Mouse (Mus musculus) forebrain, embryonic 11.5 days (tissue): ENCODE data around the gene Grhl1. TPM values are rescaled to one million over a fixed set of nuclear protein-coding genes. Genes with fewer than 3 reads are reported as not detected.
"Not testable (repeated sequence)": the region's sequence is repeated elsewhere in the genome, so short reads cannot be mapped to it uniquely, and the experiment has no call there.

Experiments
- ATAC-seq: fragments of 200-750 bp; cut with Nextera tagmentation; replicated peaks from 2 replicates; pipeline ENCODE4 v1.8.0; 2017; ENCODE audit warnings: moderate TSS enrichment; ENCODE audit not compliant: low FRiP score
- DNase-seq: peaks from one replicate; pipeline ENCODE4 v3.0.0-alpha.2; 2017; ENCODE audit warnings: low spot score
- H3K27ac ChIP-seq: fragments of 300-500 bp; sonication (generic); 2 replicates; pipeline ENCODE4 v1.5.1; 2014; ENCODE audit warnings: low read depth, low read length
- H3K27me3 ChIP-seq: fragments of 300-500 bp; sonication (generic); 2 replicates; pipeline ENCODE4 v1.6.1; 2014; ENCODE audit warnings: mild to moderate bottlenecking, low read length, mixed read lengths; ENCODE audit not compliant: control insufficient read depth, insufficient read depth
- H3K36me3 ChIP-seq: fragments of 300-500 bp; sonication (generic); 2 replicates; pipeline ENCODE4 v1.6.1; 2014; ENCODE audit warnings: mild to moderate bottlenecking, low read length, moderate library complexity, mixed read lengths; ENCODE audit not compliant: control insufficient read depth, insufficient read depth
- H3K4me1 ChIP-seq: fragments of 300-500 bp; sonication (generic); replicated peaks from 2 replicates; pipeline ENCODE4 v1.6.1; 2014; ENCODE audit warnings: low read length, mixed read lengths; ENCODE audit not compliant: control insufficient read depth, insufficient read depth
- H3K4me2 ChIP-seq: fragments of 300-500 bp; sonication (generic); 2 replicates; pipeline ENCODE4 v1.6.1; 2014; ENCODE audit warnings: low read depth, mild to moderate bottlenecking, low read length, moderate library complexity, mixed read lengths; ENCODE audit not compliant: severe bottlenecking
- H3K4me3 ChIP-seq: fragments of 300-500 bp; sonication (generic); 2 replicates; pipeline ENCODE4 v1.5.1; 2014; ENCODE audit warnings: low read depth, low read length
- H3K9ac ChIP-seq: fragments of 300-500 bp; sonication (generic); 2 replicates; pipeline ENCODE4 v1.6.1; 2014; ENCODE audit warnings: low read length
- H3K9me3 ChIP-seq: fragments of 300-500 bp; sonication (generic); 2 replicates; pipeline ENCODE4 v1.6.1; 2016; ENCODE audit warnings: low read length, mixed read lengths; ENCODE audit not compliant: control insufficient read depth
- WGBS: fragments of 180-500 bp; shearing (Covaris S2); extraction: QIAGEN DNeasy Blood & Tissue Kit; methylation state at CpG from one replicate; pipeline ENCODE4 v1.1.7; 2014; 5-methylcytosine and 5-hydroxymethylcytosine counted together
- polyA plus RNA-seq: library from polyadenylated mRNA; unstranded; fragments of >200 nt; fragmentation: Nextera tagmentation; extraction: Ambion mirVana; gene quantifications from 2 replicates; pipeline ENCODE4 v1.2.1, GENCODE M21; 2014

Grhl1 gene
- polyA plus RNA-seq: 0.40 and 0.61 TPM in 2 replicates

GRCm38 (mm10) chr12:24571523-24572392 is at the start of gene Grhl1:
Grhl1 (plus strand) TSS chr12:24572283.
- H3K27me3 ChIP-seq: peaks cover 16% of the 10 kb centered on the region
- no peaks in the 10 kb centered on the region for H3K4me1 ChIP-seq
- H3K9me3 ChIP-seq: no peaks in the 10 kb centered on the region
- H3K4me2 ChIP-seq: peak within 1 kb of the TSS; percentile 88
- no peak within 1 kb of the TSS for H3K27ac ChIP-seq
- no peaks in the 10 kb centered on the region for H3K36me3 ChIP-seq
- H3K9ac ChIP-seq: peak within 1 kb of the TSS; percentile 55
- WGBS: 2% methylated on average over 44 of the region's 64 CpGs
- DNase-seq (peak; percentile 96), ATAC-seq (peak; percentile 100)
- H3K4me3 ChIP-seq: peak within 1 kb of the TSS; percentile 56

- not testable (repeated sequence) for DNase-seq, H3K27ac ChIP-seq, H3K4me3 ChIP-seq, H3K9me3 ChIP-seq, H3K27me3 ChIP-seq, ATAC-seq, H3K36me3 ChIP-seq, H3K9ac ChIP-seq, H3K4me1 ChIP-seq, H3K4me2 ChIP-seq
- 87% methylated on average over 7 of the region's 7 CpGs for WGBS
These were observed 47.0 kb upstream of the Grhl1 start for GRCm38 (mm10) chr12:24525065-24525464.

GRCm38 (mm10) chr12:24536390-24536789 is 35.7 kb upstream of the Grhl1 start:
- H3K9me3 ChIP-seq: no peaks in the 10 kb centered on the region
- 0 out of 2 replicates have a peak, but pooled peaks cover 2% of the 10 kb centered on the region for H3K4me1 ChIP-seq
- H3K27me3 ChIP-seq: no peaks in the 10 kb centered on the region
- 64% methylated on average over 5 of the region's 5 CpGs for WGBS
- H3K4me3 ChIP-seq: no peak overlapping the region
- DNase-seq (no peak), ATAC-seq (no peak)
- no peak overlapping the region for H3K27ac ChIP-seq
- no peak overlapping the region for H3K9ac ChIP-seq
- no peaks in the 10 kb centered on the region for H3K36me3 ChIP-seq
- H3K4me2 ChIP-seq: no peak overlapping the region

- Histone ChIP-seq H3K36me3 (no peaks in the 10 kb centered on the region), H3K9ac (no peak overlapping the region), H3K9me3 (no peaks in the 10 kb centered on the region), H3K4me2 (no peak overlapping the region), H3K27me3 (no peaks in the 10 kb centered on the region), H3K4me1 (0 out of 2 replicates have a peak, but pooled peaks cover 2% of the 10 kb centered on the region), H3K4me3 (no peak overlapping the region), H3K27ac (peak overlapping the region; percentile 28)
- no peak for ATAC-seq
- DNase-seq: no peak
- WGBS: 42% methylated on average over 2 of the region's 2 CpGs
These were observed 34.9 kb upstream of the Grhl1 start for GRCm38 (mm10) chr12:24537201-24537600.

GRCm38 (mm10) chr12:24537965-24538364 is 34.1 kb upstream of the Grhl1 start:
- no peak for ATAC-seq
- Histone ChIP-seq H3K36me3 (no peaks in the 10 kb centered on the region), H3K9ac (no peak overlapping the region), H3K4me3 (no peak overlapping the region), H3K4me2 (no peak overlapping the region), H3K27ac (no peak overlapping the region), H3K9me3 (no peaks in the 10 kb centered on the region), H3K27me3 (no peaks in the 10 kb centered on the region), H3K4me1 (0 out of 2 replicates have a peak, but pooled peaks cover 2% of the 10 kb centered on the region)
- no peak for DNase-seq
- 79% methylated on average over 4 of the region's 4 CpGs for WGBS

GRCm38 (mm10) chr12:24541426-24542154 is 30.5 kb upstream of the Grhl1 start:
- DNase-seq (no peak), ATAC-seq (no peak)

GRCm38 (mm10) chr12:24547686-24548085 is 24.4 kb upstream of the Grhl1 start:
- Histone ChIP-seq H3K27me3 (no peaks in the 10 kb centered on the region), H3K4me2 (no peak overlapping the region)
- 87% methylated on average over 8 of the region's 8 CpGs for WGBS

More at GRCm38 (mm10) chr12:24541426-24542154, 30.5 kb upstream of the Grhl1 start:
- H3K9ac ChIP-seq: no peak overlapping the region
- no peaks in the 10 kb centered on the region for H3K36me3 ChIP-seq
- H3K27ac ChIP-seq: no peak overlapping the region
- H3K27me3 ChIP-seq: no peaks in the 10 kb centered on the region
- no peak overlapping the region for H3K4me2 ChIP-seq
- H3K9me3 ChIP-seq: no peaks in the 10 kb centered on the region
- no peak overlapping the region for H3K4me3 ChIP-seq
- H3K4me1 ChIP-seq: no peaks in the 10 kb centered on the region
- 86% methylated on average over 16 of the region's 16 CpGs for WGBS

GRCm38 (mm10) chr12:24548885-24549284 is 23.2 kb upstream of the Grhl1 start:
- no peak for DNase-seq
- Histone ChIP-seq H3K27me3 (no peaks in the 10 kb centered on the region), H3K27ac (no peak overlapping the region), H3K36me3 (no peaks in the 10 kb centered on the region), H3K9me3 (no peaks in the 10 kb centered on the region), H3K4me3 (no peak overlapping the region), H3K4me1 (no peaks in the 10 kb centered on the region), H3K4me2 (no peak overlapping the region), H3K9ac (no peak overlapping the region)
- 87% methylated on average over 6 of the region's 6 CpGs for WGBS
- no peak for ATAC-seq

More at GRCm38 (mm10) chr12:24547686-24548085, 24.4 kb upstream of the Grhl1 start:
- DNase-seq (no peak), ATAC-seq (no peak)
- H3K27ac ChIP-seq: no peak overlapping the region
- H3K9me3 ChIP-seq: no peaks in the 10 kb centered on the region
- H3K36me3 ChIP-seq: no peaks in the 10 kb centered on the region
- no peaks in the 10 kb centered on the region for H3K4me1 ChIP-seq
- no peak overlapping the region for H3K4me3 ChIP-seq
- no peak overlapping the region for H3K9ac ChIP-seq
